Mouse (Mus musculus) lung, embryonic 16.5 days (tissue): ENCODE data around the gene 4930583I09Rik. TPM values are rescaled to one million over a fixed set of nuclear protein-coding genes. Genes with fewer than 3 reads are reported as not detected.
A peak's percentile ranks its signal among the peaks of the same experiment; 100 is the strongest.

ENCODE experiments used
- ATAC-seq: fragments of 200-750 bp; cut with Nextera tagmentation; 2 replicates; pipeline ENCODE4 v1.8.0; 2017; ENCODE audit warnings: low read depth, mild to moderate bottlenecking, moderate library complexity
- H3K27ac ChIP-seq: fragments of 300-500 bp; sonication (generic); 2 replicates; pipeline ENCODE4 v1.5.1; 2014; ENCODE audit warnings: mild to moderate bottlenecking, control low read depth, low read length
- H3K27me3 ChIP-seq: fragments of 300-500 bp; sonication (generic); 2 replicates; pipeline ENCODE4 v1.6.1; 2014; ENCODE audit warnings: low read depth, low read length, mixed read lengths; ENCODE audit not compliant: control insufficient read depth, insufficient read depth
- H3K36me3 ChIP-seq: fragments of 300-500 bp; sonication (generic); 2 replicates; pipeline ENCODE4 v1.6.1; 2014; ENCODE audit warnings: low read length; ENCODE audit not compliant: control insufficient read depth, insufficient read depth
- H3K4me1 ChIP-seq: fragments of 300-500 bp; sonication (generic); replicated peaks from 2 replicates; pipeline ENCODE4 v1.6.1; 2014; ENCODE audit warnings: low read length, mixed read lengths; ENCODE audit not compliant: control insufficient read depth, insufficient read depth
- H3K4me2 ChIP-seq: fragments of 300-500 bp; sonication (generic); 2 replicates; pipeline ENCODE4 v1.6.1; 2014; ENCODE audit warnings: low read depth, low read length, control low read depth
- H3K4me3 ChIP-seq: fragments of 300-500 bp; sonication (generic); 2 replicates; pipeline ENCODE4 v1.5.1; 2014; ENCODE audit warnings: mild to moderate bottlenecking, low read length, control low read depth
- H3K9ac ChIP-seq: fragments of 300-500 bp; sonication (generic); 2 replicates; pipeline ENCODE4 v1.6.1; 2014; ENCODE audit warnings: low read length, control low read depth
- H3K9me3 ChIP-seq: fragments of 300-500 bp; sonication (generic); 2 replicates; pipeline ENCODE4 v1.6.1; 2016; ENCODE audit warnings: low read length; ENCODE audit not compliant: control insufficient read depth
- WGBS: fragments of 180-500 bp; shearing (Covaris S2); extraction: QIAGEN DNeasy Blood & Tissue Kit; methylation state at CpG from one replicate; pipeline ENCODE4 v1.1.7; 2014; 5-methylcytosine and 5-hydroxymethylcytosine counted together
- polyA plus RNA-seq: library from polyadenylated mRNA; unstranded; fragments of >200 nt; fragmentation: Nextera tagmentation; extraction: Ambion mirVana; gene quantifications from 2 replicates; pipeline ENCODE4 v1.2.1, GENCODE M21; 2015

The 4930583I09Rik gene
- polyA plus RNA-seq, 1 experiment from 2014 or later = not detected

DNA sequence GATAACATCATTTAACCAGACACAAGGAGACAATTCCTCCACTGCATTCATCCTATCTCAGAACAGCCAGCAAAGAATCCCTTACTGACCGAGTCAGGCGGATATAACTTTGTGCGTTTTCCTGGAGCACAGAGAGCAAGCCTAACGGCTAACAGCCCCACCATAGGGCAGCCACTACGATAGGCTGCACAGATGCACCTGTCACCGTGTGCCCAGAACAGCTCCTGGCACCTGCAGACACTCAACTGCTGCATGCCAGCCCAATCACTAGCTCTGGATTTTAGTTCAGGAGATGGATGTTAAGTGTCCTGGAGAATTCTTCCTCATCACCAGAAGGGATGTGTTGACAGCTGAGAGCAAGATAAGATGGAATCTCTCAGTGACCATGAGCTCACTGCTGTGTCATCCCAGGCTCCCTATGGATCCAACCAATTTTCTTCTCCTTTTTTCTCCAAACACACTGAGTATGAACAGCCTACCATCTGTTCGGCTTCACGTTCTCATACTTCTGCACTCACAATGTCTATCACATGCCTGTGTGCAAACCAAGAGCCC, 29.8 kb downstream of the 4930583I09Rik start:
- Histone ChIP-seq H3K4me3 (no peak overlapping the region), H3K4me1 (no peaks in the 10 kb centered on the region), H3K9me3 (no peaks in the 10 kb centered on the region), H3K27ac (no peak overlapping the region), H3K4me2 (no peak overlapping the region), H3K9ac (no peak overlapping the region), H3K36me3 (no peaks in the 10 kb centered on the region), H3K27me3 (no peaks in the 10 kb centered on the region)
- WGBS = 72% methylated on average over 8 of the region's 8 CpGs
- ATAC-seq = no peak

DNA sequence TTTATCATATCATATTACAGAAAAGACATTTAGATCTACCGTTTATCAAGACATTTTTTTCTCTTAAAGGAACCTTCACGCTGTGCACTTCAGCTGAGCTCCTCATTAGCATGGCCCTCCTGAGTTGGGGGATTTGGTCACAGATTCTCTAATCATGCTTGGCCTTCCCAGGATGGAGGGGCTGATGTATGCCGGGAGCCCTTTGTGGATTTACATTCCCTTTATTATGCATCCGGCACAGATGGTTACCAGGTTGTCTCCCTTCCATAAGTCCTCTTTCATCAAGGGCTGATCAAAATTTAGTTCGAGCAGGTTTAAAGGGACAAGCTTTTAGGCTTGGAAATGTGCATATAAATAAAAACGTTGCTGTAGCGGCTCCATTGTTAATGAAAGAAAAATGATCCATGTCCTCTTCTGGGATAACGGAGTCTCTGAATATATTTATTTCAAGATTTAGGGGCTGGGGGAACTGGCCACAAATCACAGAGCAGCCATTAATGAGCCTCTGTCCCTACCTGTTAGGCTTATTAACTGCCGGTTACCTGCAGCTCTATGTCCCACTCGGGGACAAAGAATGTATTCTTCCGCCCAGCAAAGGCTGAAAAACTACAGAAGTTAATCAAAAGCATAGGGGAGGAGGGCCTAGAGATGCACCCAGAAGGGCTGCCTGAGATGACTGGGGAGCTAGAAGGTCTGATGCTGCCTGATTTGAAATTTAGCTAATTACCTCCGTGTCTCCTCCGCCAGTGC, 31.3 kb downstream of the 4930583I09Rik start:
- Histone ChIP-seq H3K36me3 (no peaks in the 10 kb centered on the region), H3K4me1 (no peaks in the 10 kb centered on the region), H3K9ac (no peak overlapping the region), H3K9me3 (no peaks in the 10 kb centered on the region), H3K4me2 (no peak overlapping the region), H3K27ac (no peak overlapping the region), H3K27me3 (no peaks in the 10 kb centered on the region), H3K4me3 (no peak overlapping the region)
- no peak for ATAC-seq
- 72% methylated on average over 13 of the region's 13 CpGs for WGBS

DNA sequence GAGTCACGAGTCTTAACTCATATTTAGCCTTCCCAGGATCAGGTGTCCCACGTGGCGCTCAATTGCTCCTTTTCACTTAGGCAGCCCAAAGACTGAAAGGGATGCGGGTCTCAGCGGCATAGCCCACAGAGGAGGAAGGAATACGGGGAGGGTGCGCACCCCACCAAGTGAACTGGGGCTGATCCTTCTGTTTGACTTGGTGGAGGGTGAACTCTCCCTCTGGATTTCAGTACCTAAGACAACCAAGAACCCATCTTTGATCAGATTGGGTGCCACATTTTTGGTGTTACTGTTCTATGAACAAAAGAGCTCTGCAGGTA, 33.0 kb downstream of the 4930583I09Rik start:
- Histone ChIP-seq H3K9ac (no peak overlapping the region), H3K27me3 (no peaks in the 10 kb centered on the region), H3K36me3 (no peaks in the 10 kb centered on the region), H3K9me3 (no peaks in the 10 kb centered on the region), H3K27ac (no peak overlapping the region), H3K4me2 (no peak overlapping the region), H3K4me3 (no peak overlapping the region), H3K4me1 (no peaks in the 10 kb centered on the region)
- 66% methylated on average over 7 of the region's 7 CpGs for WGBS
- ATAC-seq = no peak

GRCm38 (mm10) chr17:64802168-64802955, 33.5 kb downstream of the 4930583I09Rik start:
- 20% methylated on average over 11 of the region's 11 CpGs for WGBS
- 0 out of 2 replicates have a peak, but pooled peaks have one; percentile 34 for ATAC-seq
- no peaks in the 10 kb centered on the region for H3K36me3 ChIP-seq
- no peak overlapping the region for H3K9ac ChIP-seq
- no peaks in the 10 kb centered on the region for H3K4me1 ChIP-seq
- H3K4me2 ChIP-seq = no peak overlapping the region
- H3K27me3 ChIP-seq = no peaks in the 10 kb centered on the region
- H3K4me3 ChIP-seq = no peak overlapping the region
- no peaks in the 10 kb centered on the region for H3K9me3 ChIP-seq
- H3K27ac ChIP-seq = no peak overlapping the region

GRCm38 (mm10) chr17:64792623-64793022, 43.2 kb downstream of the 4930583I09Rik start:
- no peak for ATAC-seq
- 52% methylated on average over 5 of the region's 5 CpGs for WGBS
- no peak overlapping the region for H3K4me2 ChIP-seq

GRCm38 (mm10) chr17:64792076-64792475, 43.8 kb downstream of the 4930583I09Rik start:
- Histone ChIP-seq H3K36me3 (no peaks in the 10 kb centered on the region), H3K9ac (no peak overlapping the region), H3K4me3 (no peak overlapping the region), H3K27ac (no peak overlapping the region), H3K27me3 (no peaks in the 10 kb centered on the region), H3K9me3 (no peaks in the 10 kb centered on the region), H3K4me2 (no peak overlapping the region), H3K4me1 (peaks cover 6% of the 10 kb centered on the region)
- no peak for ATAC-seq
- 90% methylated on average over 3 of the region's 3 CpGs for WGBS

More at GRCm38 (mm10) chr17:64792623-64793022, 43.2 kb downstream of the 4930583I09Rik start:
- Histone ChIP-seq H3K27ac (no peak overlapping the region), H3K9ac (no peak overlapping the region), H3K36me3 (no peaks in the 10 kb centered on the region), H3K27me3 (no peaks in the 10 kb centered on the region), H3K9me3 (no peaks in the 10 kb centered on the region), H3K4me1 (peaks cover 6% of the 10 kb centered on the region), H3K4me3 (no peak overlapping the region)

- no peaks in the 10 kb centered on the region for H3K9me3 ChIP-seq
- no peak overlapping the region for H3K9ac ChIP-seq
- WGBS = 17% methylated on average over 3 of the region's 3 CpGs
- H3K4me1 ChIP-seq = peaks cover 6% of the 10 kb centered on the region
- H3K4me2 ChIP-seq = no peak overlapping the region
- H3K27me3 ChIP-seq = no peaks in the 10 kb centered on the region
- H3K4me3 ChIP-seq = no peak overlapping the region
- ATAC-seq = peak; percentile 72
- H3K36me3 ChIP-seq = no peaks in the 10 kb centered on the region
- H3K27ac ChIP-seq = no peak overlapping the region
These were observed 46.7 kb downstream of the 4930583I09Rik start for GRCm38 (mm10) chr17:64789175-64789574.

GRCm38 (mm10) chr17:64788301-64788700, 47.6 kb downstream of the 4930583I09Rik start:
- no peak overlapping the region for H3K4me2 ChIP-seq
- no peaks in the 10 kb centered on the region for H3K9me3 ChIP-seq
- H3K4me1 ChIP-seq = peaks cover 6% of the 10 kb centered on the region
- H3K9ac ChIP-seq = no peak overlapping the region
- H3K4me3 ChIP-seq = no peak overlapping the region
- H3K27me3 ChIP-seq = no peaks in the 10 kb centered on the region
- ATAC-seq = no peak
- no peak overlapping the region for H3K27ac ChIP-seq
- WGBS = 75% methylated on average over 13 of the region's 13 CpGs
- no peaks in the 10 kb centered on the region for H3K36me3 ChIP-seq

DNA sequence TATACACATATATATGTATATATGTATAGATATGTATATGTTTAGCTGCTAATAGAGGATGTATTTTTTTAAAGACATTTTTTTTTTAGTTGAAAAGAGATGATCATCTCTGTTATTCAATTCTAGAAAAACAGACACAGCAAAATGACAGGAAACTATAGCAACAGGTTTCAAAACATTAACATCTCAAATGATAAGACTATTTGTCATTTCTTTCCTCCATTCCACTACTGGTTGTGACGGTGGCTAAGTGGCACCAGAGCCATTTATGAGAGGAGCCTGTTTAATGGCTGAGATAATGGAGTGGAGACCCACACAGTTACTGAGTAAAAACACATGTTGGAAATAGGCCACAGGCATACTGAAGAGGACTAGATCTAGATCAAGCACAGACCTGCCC, 49.9 kb downstream of the 4930583I09Rik start:
- WGBS = 16% methylated on average over 1 of the region's 1 CpGs
- H3K4me3 ChIP-seq = no peak overlapping the region
- ATAC-seq = no peak
- no peak overlapping the region for H3K27ac ChIP-seq
- no peaks in the 10 kb centered on the region for H3K36me3 ChIP-seq
- no peaks in the 10 kb centered on the region for H3K9me3 ChIP-seq
- no peak overlapping the region for H3K4me2 ChIP-seq
- H3K9ac ChIP-seq = no peak overlapping the region
- H3K4me1 ChIP-seq = peaks cover 6% of the 10 kb centered on the region
- no peaks in the 10 kb centered on the region for H3K27me3 ChIP-seq
